Mouse (Mus musculus): ENCODE measurements around the gene Parg. TPM values are rescaled to one million over a fixed set of nuclear protein-coding genes. Genes with fewer than 3 reads are reported as not detected.

The Parg gene
- total and polyA plus RNA-seq, 3 experiments: 36.3 to 66.1 (median 40.6) TPM

- Histone ChIP-seq H3K36me3 (replicated peaks in 1 of 2; ENCODE audit: control insufficient read depth in 1 of 2, insufficient read depth in 1 of 2, low read length in 1 of 2) (peaks cover 0 to 1% of the 10 kb centered on the region in 2 experiments), H3K4me3 (replicated peaks in 1 of 3; ENCODE audit: low read depth in 2 of 3, low read length in 2 of 3, poor library complexity in 1 of 3) (no peak overlapping the region), H3K79me2 (replicated peaks; ENCODE audit: control insufficient read depth, extremely low read depth, insufficient read depth, poor library complexity, severe bottlenecking) (no peaks in the 10 kb centered on the region), H3K27me3 (replicated peaks) (no peaks in the 10 kb centered on the region), H3K27ac (ENCODE audit: insufficient read depth, low read depth) (no peak overlapping the region), H3K9me3 (replicated peaks; ENCODE audit: low read length) (peaks cover 8% of the 10 kb centered on the region), H3K9ac (ENCODE audit: insufficient read depth, low read depth) (no peak overlapping the region), H3K4me2 (ENCODE audit: insufficient read depth, low read depth, poor library complexity, severe bottlenecking) (no peak overlapping the region), H3K4me1 (ENCODE audit: control insufficient read depth in 1 of 2, insufficient read depth in 2 of 2) (no peaks in the 10 kb centered on the region)
- dilution Hi-C loops (cut with MboI; ENCODE audit: extremely low pct_ligation_motif_present, extremely low pct_unique_long_range_greater_than_20kb, low sequenced_read_pairs) (no loop called here), in situ Hi-C loops (cut with MboI; ENCODE audit: low pct_ligation_motif_present, low pct_unique_long_range_greater_than_20kb, low sequenced_read_pairs) (loop anchor here (5.0 kb wide), 1 partner anchor 35 kb away; no protein-coding TSS in a partner anchor)
- no peak for DNase-seq (ENCODE audit: extremely low read depth)
- no peak for TF ChIP-seq SIN3A (IDR thresholded peaks at IDR 0.05; ENCODE audit: low read length)
Measured at GRCm38 (mm10) chr14:32152243-32152965, 49.3 kb upstream of the Parg start.

- Histone ChIP-seq H3K4me2 (ENCODE audit: insufficient read depth, low read depth, poor library complexity, severe bottlenecking) (no peak overlapping the region), H3K4me1 (ENCODE audit: control insufficient read depth in 1 of 2, insufficient read depth in 2 of 2) (no peaks in the 10 kb centered on the region), H3K27ac (ENCODE audit: insufficient read depth, low read depth) (no peak overlapping the region), H3K9ac (ENCODE audit: insufficient read depth, low read depth) (no peak overlapping the region), H3K9me3 (replicated peaks; ENCODE audit: low read length) (peaks cover 5% of the 10 kb centered on the region), H3K4me3 (replicated peaks in 1 of 3; ENCODE audit: low read depth in 2 of 3, low read length in 2 of 3, poor library complexity in 1 of 3) (no peak overlapping the region), H3K79me2 (replicated peaks; ENCODE audit: control insufficient read depth, extremely low read depth, insufficient read depth, poor library complexity, severe bottlenecking) (no peaks in the 10 kb centered on the region), H3K27me3 (replicated peaks) (no peaks in the 10 kb centered on the region), H3K36me3 (replicated peaks in 1 of 2; ENCODE audit: control insufficient read depth in 1 of 2, insufficient read depth in 1 of 2, low read length in 1 of 2) (peaks cover 0 to 8% of the 10 kb centered on the region in 2 experiments)
- in situ Hi-C loops (cut with MboI; ENCODE audit: low pct_ligation_motif_present, low pct_unique_long_range_greater_than_20kb, low sequenced_read_pairs): loop anchor here (5.0 kb wide), 1 partner anchor 34 kb away; no protein-coding TSS in a partner anchor
- TF ChIP-seq ETS1 (conservative IDR thresholded peaks at IDR 0.05; ENCODE audit: low read depth, low read length): no peak
- TF ChIP-seq E2F4 (IDR thresholded peaks at IDR 0.05; ENCODE audit: insufficient replicate concordance, low read depth, low read length): no peak
- no peak for TF ChIP-seq ZNF384 (IDR thresholded peaks at IDR 0.05; ENCODE audit: low read depth, low read length)
- TF ChIP-seq ELF1 (IDR thresholded peaks at IDR 0.05; ENCODE audit: low read depth, low read length): no peak
- no peak for TF ChIP-seq MEF2A (IDR thresholded peaks at IDR 0.05; ENCODE audit: borderline replicate concordance, low read depth, low read length)
- no peak for DNase-seq (ENCODE audit: extremely low read depth)
- dilution Hi-C loops (cut with MboI; ENCODE audit: extremely low pct_ligation_motif_present, extremely low pct_unique_long_range_greater_than_20kb, low sequenced_read_pairs): no loop called here
Measured at GRCm38 (mm10) chr14:32153156-32153555, 48.6 kb upstream of the Parg start.

GRCm38 (mm10) chr14:32154758-32155157 lies 47.0 kb upstream of the Parg start:
- DNase-seq (ENCODE audit: extremely low read depth): no peak
- H3K4me1 ChIP-seq (ENCODE audit: control insufficient read depth in 1 of 2, insufficient read depth in 2 of 2): no peaks in the 10 kb centered on the region
- in situ Hi-C loops (cut with MboI; ENCODE audit: low pct_ligation_motif_present, low pct_unique_long_range_greater_than_20kb, low sequenced_read_pairs) (loop anchor here (5.0 kb wide), 1 partner anchor 33 kb away; no protein-coding TSS in a partner anchor), dilution Hi-C loops (cut with MboI; ENCODE audit: extremely low pct_ligation_motif_present, extremely low pct_unique_long_range_greater_than_20kb, low sequenced_read_pairs) (no loop called here)
- no peak overlapping the region for H3K4me3 ChIP-seq (replicated peaks in 1 of 3; ENCODE audit: low read depth in 2 of 3, low read length in 2 of 3, poor library complexity in 1 of 3)
- H3K4me2 ChIP-seq (ENCODE audit: insufficient read depth, low read depth, poor library complexity, severe bottlenecking): no peak overlapping the region
- peaks cover 7% of the 10 kb centered on the region for H3K9me3 ChIP-seq (replicated peaks; ENCODE audit: low read length)
- TF ChIP-seq KAT2A (IDR thresholded peaks at IDR 0.05; ENCODE audit: insufficient replicate concordance, low read length) (no peak), SMC3 (IDR thresholded peaks at IDR 0.05; ENCODE audit: low read depth, low read length) (no peak), UBTF (IDR thresholded peaks at IDR 0.05; ENCODE audit: low read depth, low read length) (no peak), ZC3H11A (IDR thresholded peaks at IDR 0.05; ENCODE audit: low read depth, low read length) (no peak)
- H3K36me3 ChIP-seq (replicated peaks in 1 of 2; ENCODE audit: control insufficient read depth in 1 of 2, insufficient read depth in 1 of 2, low read length in 1 of 2): peaks cover 0 to 8% of the 10 kb centered on the region in 2 experiments
- H3K9ac ChIP-seq (ENCODE audit: insufficient read depth, low read depth): no peak overlapping the region
- H3K27me3 ChIP-seq (replicated peaks): no peaks in the 10 kb centered on the region
- no peak overlapping the region for H3K27ac ChIP-seq (ENCODE audit: insufficient read depth, low read depth)
- no peaks in the 10 kb centered on the region for H3K79me2 ChIP-seq (replicated peaks; ENCODE audit: control insufficient read depth, extremely low read depth, insufficient read depth, poor library complexity, severe bottlenecking)
